13 mouse cellular contexts compared by ENCODE assay signal in genomic region chr11:94346611-94347010, GRCm38 (mm10). TPM values are rescaled to one million over a fixed set of nuclear protein-coding genes. Genes with fewer than 3 reads are reported as not detected.
A peak's percentile ranks its signal among the peaks of the same experiment; 100 is the strongest.
DNase-seq lines count a peak whose midpoint lies in the region; ATAC-seq and TF ChIP-seq lines count a peak whose summit lies in the region.
"Had no signal": no experiment of that assay in that cellular context is flagged by ENCODE, and none has a peak within 500 bp of the region (broad histone marks: within the 10 kb centered on the region; RNA-seq: fewer than 3 reads in every experiment).

No protein-coding gene starts in this region.

- no peak for TF ChIP-seq CTCF in liver, adult 2 months (IDR thresholded peaks at IDR 0.05; ENCODE audit: low read depth, low read length)

- H3K9me3 ChIP-seq in liver, embryonic 12.5 days (replicated peaks), result no peaks in the 10 kb centered on the region
- H3K9me3 ChIP-seq: embryonic facial prominence, embryonic 13.5 days; G1E had no signal

- ATAC-seq in liver, embryonic 12.5 days, result no peak

- no peak overlapping the region for H3K4me3 ChIP-seq in liver, adult 2 months (ENCODE audit: insufficient read depth, low read depth, low read length)
- no peak overlapping the region for H3K4me3 ChIP-seq in liver, embryonic 12.5 days
- H3K4me3 ChIP-seq: embryonic facial prominence, embryonic 13.5 days; layer of hippocampus, adult 2 months had no signal

- peaks cover 23% of the 10 kb centered on the region for H3K4me1 ChIP-seq in liver, adult 2 months (ENCODE audit: control insufficient read depth, insufficient read depth, low read length)
- H3K4me1 ChIP-seq in liver, embryonic 12.5 days, result peaks cover 61% of the 10 kb centered on the region

- 0 out of 2 replicates have a peak overlapping the region, but pooled peaks have one; percentile 22 for H3K9ac ChIP-seq in liver, adult 2 months (ENCODE audit: low read depth, low read length)
- H3K9ac ChIP-seq in liver, embryonic 12.5 days, result no peak overlapping the region
- H3K9ac ChIP-seq: embryonic facial prominence, embryonic 13.5 days had no signal

- 26% methylated on average over 3 of the region's 3 CpGs for WGBS in liver, adult 2 months
- WGBS in liver, embryonic 12.5 days (ENCODE audit: insufficient replicate concordance), result 39% methylated on average over 3 of the region's 3 CpGs

- H3K27ac ChIP-seq in liver, adult 2 months (replicated peaks; ENCODE audit: insufficient read depth, low read depth, low read length), result peak overlapping the region; percentile 90
- no peak overlapping the region for H3K27ac ChIP-seq in liver, embryonic 12.5 days
- H3K27ac ChIP-seq: embryonic facial prominence, embryonic 13.5 days; layer of hippocampus, adult 2 months had no signal

- H3K36me3 ChIP-seq in liver, adult 2 months (ENCODE audit: control insufficient read depth, insufficient read depth, low read length), result peaks cover 13% of the 10 kb centered on the region; the same call in 1 of the 2 replicates
- no peaks in the 10 kb centered on the region for H3K36me3 ChIP-seq in liver, embryonic 12.5 days
- H3K36me3 ChIP-seq: embryonic facial prominence, embryonic 13.5 days had no signal

- no peak for TF ChIP-seq POLR2A in liver, adult 2 months (IDR thresholded peaks at IDR 0.05; ENCODE audit: extremely low read depth, insufficient read depth, low read length)

- no peak overlapping the region for H3K4me2 ChIP-seq in liver, embryonic 12.5 days
- H3K4me2 ChIP-seq: embryonic facial prominence, embryonic 13.5 days had no signal

- no peaks in the 10 kb centered on the region for H3K79me2 ChIP-seq in liver, adult 2 months (ENCODE audit: control insufficient read depth, insufficient read depth, low read length)

- no peaks in the 10 kb centered on the region for H3K27me3 ChIP-seq in liver, adult 2 months (ENCODE audit: control insufficient read depth, insufficient read depth, low read length)
- H3K27me3 ChIP-seq in liver, embryonic 12.5 days (replicated peaks), result peaks cover 31% of the 10 kb centered on the region
- H3K27me3 ChIP-seq: embryonic facial prominence, embryonic 13.5 days had no signal

- peak; percentile 41 for DNase-seq in liver, adult 2 months (ENCODE audit: extremely low read depth, low read depth, low spot score)
- peak; percentile 82 for DNase-seq in MN1 (ENCODE audit: low spot score)
- peak; percentile 87 for DNase-seq in adrenal gland, adult 2 months
- DNase-seq in lung, postnatal 36 days, result peak; percentile 68
- DNase-seq in layer of hippocampus, adult 9-10 months (ENCODE audit: low spot score), result no peak
- no peak for DNase-seq in thymus, postnatal 0 days (ENCODE audit: low spot score)
- DNase-seq: cerebellum, postnatal 10 days; gastrocnemius, postnatal 14 days; left cerebral cortex, postnatal 4 days had no signal

RNA-seq across cellular contexts. Expression of gene Ankrd40, which starts 18.8 kb away (rescaled TPM):
- total RNA-seq in liver, adult 2 months (2014; rRNA removed), result 28.0 and 30.0 TPM in 2 replicates
- polyA plus RNA-seq in liver, adult 2 months (2012; rRNA removed), result 47.6 and 56.5 TPM in 2 replicates
- polyA plus RNA-seq in liver, embryonic 12.5 days (2016; fragmentation: Nextera tagmentation; extraction: Ambion mirVana), result 15.7 and 15.9 TPM in 2 replicates
- total RNA-seq in adrenal gland, adult 2 months (2021), result 100 to 1,000 TPM; 163 to 189 TPM
- 175 and 195 TPM in 2 replicates for polyA plus RNA-seq in adrenal gland, adult 2 months (2012; rRNA removed)
- 16.2 and 20.0 TPM in 2 replicates for polyA plus RNA-seq in thymus, postnatal 0 days (2015; fragmentation: Nextera tagmentation; extraction: Ambion mirVana)

RNA-seq across cellular contexts. Expression of gene Luc7l3, which starts 24.8 kb away (rescaled TPM):
- 17.9 and 20.1 TPM in 2 replicates for total RNA-seq in liver, adult 2 months (2014; rRNA removed)
- polyA plus RNA-seq in liver, adult 2 months (2012; rRNA removed), result 2.5 and 4.6 TPM in 2 replicates
- polyA plus RNA-seq in liver, embryonic 12.5 days (2016; fragmentation: Nextera tagmentation; extraction: Ambion mirVana), result 67.1 and 67.4 TPM in 2 replicates
- total RNA-seq in adrenal gland, adult 2 months (2021), result 10 to 100 TPM; 59.5 to 63.7 TPM
- polyA plus RNA-seq in adrenal gland, adult 2 months (2012; rRNA removed), result 2.3 and 2.6 TPM in 2 replicates
- polyA plus RNA-seq in thymus, postnatal 0 days (2015; fragmentation: Nextera tagmentation; extraction: Ambion mirVana), result 124 and 132 TPM in 2 replicates

RNA-seq across cellular contexts. Expression of gene Abcc3, which starts 46.2 kb away (rescaled TPM):
- total RNA-seq in liver, adult 2 months (2014; rRNA removed), result 180 and 280 TPM in 2 replicates
- 251 and 292 TPM in 2 replicates for polyA plus RNA-seq in liver, adult 2 months (2012; rRNA removed)
- 4.0 and 4.3 TPM in 2 replicates for polyA plus RNA-seq in liver, embryonic 12.5 days (2016; fragmentation: Nextera tagmentation; extraction: Ambion mirVana)
- 1 to 10 TPM; 6.2 to 7.5 TPM for total RNA-seq in adrenal gland, adult 2 months (2021)
- 5.8 and 5.9 TPM in 2 replicates for polyA plus RNA-seq in adrenal gland, adult 2 months (2012; rRNA removed)
- 2.6 and 2.8 TPM in 2 replicates for polyA plus RNA-seq in thymus, postnatal 0 days (2015; fragmentation: Nextera tagmentation; extraction: Ambion mirVana)
- polyA plus RNA-seq: G1E had no signal

Comparison
In these comparisons a context has a peak if more than half of its experiments do, and no peak if none do; other contexts are left out.
1. RNA of gene Luc7l3, which starts 24.8 kb away (polyA plus RNA-seq): 124 to 132 TPM in thymus, postnatal 0 days and 67.1 to 67.4 TPM in liver, embryonic 12.5 days; 2.5 to 4.6 TPM in liver, adult 2 months and 2.3 to 2.6 TPM in adrenal gland, adult 2 months; every median in the first group is over 10 times any median in the second.
2. RNA of gene Abcc3, which starts 46.2 kb away (polyA plus RNA-seq): 251 to 292 TPM in liver, adult 2 months; 5.8 to 5.9 TPM in adrenal gland, adult 2 months, 4.0 to 4.3 TPM in liver, embryonic 12.5 days and 2.6 to 2.8 TPM in thymus, postnatal 0 days; every median in the first group is over 10 times any median in the second.
3. DNase-seq: peak in liver, adult 2 months (single experiment), MN1 (single experiment), adrenal gland, adult 2 months (single experiment) and lung, postnatal 36 days (single experiment); none in layer of hippocampus, adult 9-10 months (single experiment) and thymus, postnatal 0 days (single experiment).